Mouse (Mus musculus): Measurements from ENCODE around the gene Skiv2l. TPM values are rescaled to one million over a fixed set of nuclear protein-coding genes. Genes with fewer than 3 reads are reported as not detected.
A peak's percentile ranks its signal among the peaks of the same experiment; 100 is the strongest.

Skiv2l gene
- 10 to 100 TPM; 66.7 to 78.0 TPM for total RNA-seq (2021)

DNA sequence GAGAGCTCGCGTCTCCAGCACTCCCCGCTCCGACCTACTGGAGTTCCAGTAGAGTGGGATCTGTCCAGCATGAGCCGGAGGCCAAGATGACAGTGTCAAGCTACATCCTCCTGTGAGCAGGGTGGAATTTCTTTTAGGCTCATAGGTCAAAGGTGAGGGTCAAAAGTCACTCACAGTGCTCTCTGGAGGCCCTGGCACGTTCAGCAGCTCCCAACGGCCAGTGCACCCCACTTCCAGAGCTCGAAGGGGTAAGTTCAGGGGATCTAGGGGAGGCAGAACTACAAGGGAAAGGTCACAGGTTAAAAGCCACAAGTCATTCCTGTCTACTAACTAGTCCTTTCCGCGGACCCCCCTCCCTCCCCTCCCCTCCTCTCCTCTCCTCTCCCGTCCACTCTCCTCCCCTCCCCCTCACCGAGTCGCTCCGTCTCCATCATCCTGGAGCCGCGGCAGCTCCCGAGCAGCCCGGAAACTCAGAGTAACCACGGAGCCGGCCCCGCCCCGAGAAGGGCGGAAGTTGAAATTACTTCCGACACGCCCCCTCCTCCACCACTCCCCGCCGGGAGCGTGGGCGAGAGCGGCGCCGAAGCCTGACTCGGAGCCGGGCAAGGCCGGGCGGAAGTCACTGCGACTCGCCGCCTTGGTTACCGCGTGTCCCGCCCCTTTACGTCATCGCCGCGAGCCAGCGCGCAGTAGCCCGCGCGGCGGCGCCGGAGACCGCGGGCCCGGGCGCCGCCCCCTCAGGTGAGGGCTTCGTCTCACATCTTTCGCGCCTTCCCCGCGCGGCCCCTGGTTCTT, at the start of gene Skiv2l, which contains the start of gene Nelfe:
TSS of gene Skiv2l (minus strand) at position 489 of the 795 bp plus-strand sequence.
TSS of gene Nelfe (plus strand) at position 670 of the 795 bp plus-strand sequence.
- intact Hi-C loops (cut with DNase I) = no loop called here
- DNase-seq (ENCODE audit: extremely low spot score in 1 of 2, low spot score in 2 of 2) = peak; percentile 96 to 99

DNA sequence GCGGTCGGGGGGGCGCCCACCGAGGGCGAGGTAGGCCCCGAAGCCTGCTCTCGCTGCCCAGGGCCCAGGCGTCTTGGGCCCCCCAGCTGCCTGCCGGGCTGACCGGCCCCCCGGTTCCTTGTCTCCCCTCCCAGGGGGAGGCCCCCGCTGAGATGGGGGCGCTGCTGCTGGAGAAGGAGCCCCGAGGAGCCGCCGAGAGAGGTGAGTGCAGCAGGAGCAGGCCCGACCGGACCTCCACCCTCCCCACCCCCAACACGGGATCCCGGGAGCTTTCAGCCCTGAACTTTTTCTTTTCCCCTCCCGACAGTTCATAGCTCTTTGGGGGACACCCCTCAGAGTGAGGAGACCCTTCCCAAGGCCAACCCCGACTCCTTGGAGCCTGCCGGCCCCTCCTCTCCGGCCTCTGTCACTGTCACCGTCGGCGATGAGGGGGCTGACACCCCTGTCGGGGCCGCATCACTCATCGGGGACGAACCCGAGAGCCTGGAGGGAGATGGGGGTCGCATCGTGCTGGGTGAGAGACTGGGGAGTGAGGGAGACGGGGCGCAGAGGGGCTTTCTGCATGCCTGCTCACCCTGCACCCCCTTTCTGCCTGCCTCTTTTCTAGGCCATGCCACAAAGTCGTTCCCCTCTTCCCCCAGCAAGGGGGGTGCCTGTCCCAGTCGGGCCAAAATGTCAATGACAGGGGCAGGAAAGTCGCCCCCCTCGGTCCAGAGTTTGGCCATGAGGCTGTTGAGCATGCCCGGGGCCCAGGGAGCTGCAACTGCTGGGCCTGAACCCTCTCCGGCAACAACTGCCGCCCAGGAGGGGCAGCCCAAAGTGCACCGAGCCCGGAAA, 49.3 kb upstream of the Skiv2l start:
- intact Hi-C loops (cut with DNase I) = no loop called here
- DNase-seq (ENCODE audit: extremely low spot score in 1 of 2, low spot score in 2 of 2) = peak in 1 of 2 experiments; percentile 67

DNA sequence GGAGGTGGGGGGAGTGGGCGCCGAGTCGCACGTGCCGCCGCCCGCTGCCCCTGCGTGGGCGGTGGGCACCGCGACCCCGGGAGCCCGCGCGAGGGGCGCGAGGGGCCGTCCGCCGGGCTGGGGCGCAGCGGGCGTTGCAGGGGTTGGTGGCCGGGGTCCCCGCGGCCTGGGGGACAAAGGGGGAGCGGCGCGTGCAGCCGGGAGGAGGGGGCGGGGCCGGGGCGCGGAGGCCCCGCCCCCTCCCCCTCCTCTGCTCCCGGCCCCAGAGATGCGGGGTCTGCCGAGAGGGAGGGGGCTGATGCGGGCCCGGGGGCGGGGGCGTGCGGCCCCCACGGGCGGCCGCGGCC, 48.7 kb upstream of the Skiv2l start:
- intact Hi-C loops (cut with DNase I) = no loop called here
- no peak for DNase-seq (ENCODE audit: extremely low spot score in 1 of 2, low spot score in 2 of 2)

DNA sequence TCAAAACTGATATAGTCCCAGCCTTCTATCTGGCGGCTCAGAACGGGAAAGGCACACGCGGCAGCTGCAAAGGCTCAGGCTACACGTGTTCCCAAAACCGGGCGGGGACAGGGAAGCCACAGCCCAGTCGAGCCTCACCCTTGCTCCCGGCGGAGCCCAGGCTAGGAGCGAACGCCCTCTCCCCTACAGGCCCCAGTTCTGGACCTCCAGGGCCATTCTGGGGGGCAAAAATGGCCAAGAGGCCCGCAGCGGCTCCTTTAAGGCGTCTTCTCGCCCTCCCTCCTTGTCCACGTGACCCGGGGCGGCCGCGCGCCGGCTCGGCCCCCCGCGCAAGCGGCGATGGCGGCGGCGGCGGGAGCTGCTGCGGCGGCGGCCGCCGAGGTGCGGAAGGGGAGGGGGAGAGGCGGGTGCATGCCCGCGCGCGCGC, 48.2 kb upstream of the Skiv2l start, which contains the start of the genes C2 and Ehmt2:
TSS of gene C2 (minus strand) at position 106 of the 427 bp plus-strand sequence.
TSS of gene Ehmt2 (plus strand) at position 310 of the 427 bp plus-strand sequence.
- intact Hi-C loops (cut with DNase I) = no loop called here
- DNase-seq (ENCODE audit: extremely low spot score in 1 of 2, low spot score in 2 of 2) = peak; percentile 65 to 89

DNA sequence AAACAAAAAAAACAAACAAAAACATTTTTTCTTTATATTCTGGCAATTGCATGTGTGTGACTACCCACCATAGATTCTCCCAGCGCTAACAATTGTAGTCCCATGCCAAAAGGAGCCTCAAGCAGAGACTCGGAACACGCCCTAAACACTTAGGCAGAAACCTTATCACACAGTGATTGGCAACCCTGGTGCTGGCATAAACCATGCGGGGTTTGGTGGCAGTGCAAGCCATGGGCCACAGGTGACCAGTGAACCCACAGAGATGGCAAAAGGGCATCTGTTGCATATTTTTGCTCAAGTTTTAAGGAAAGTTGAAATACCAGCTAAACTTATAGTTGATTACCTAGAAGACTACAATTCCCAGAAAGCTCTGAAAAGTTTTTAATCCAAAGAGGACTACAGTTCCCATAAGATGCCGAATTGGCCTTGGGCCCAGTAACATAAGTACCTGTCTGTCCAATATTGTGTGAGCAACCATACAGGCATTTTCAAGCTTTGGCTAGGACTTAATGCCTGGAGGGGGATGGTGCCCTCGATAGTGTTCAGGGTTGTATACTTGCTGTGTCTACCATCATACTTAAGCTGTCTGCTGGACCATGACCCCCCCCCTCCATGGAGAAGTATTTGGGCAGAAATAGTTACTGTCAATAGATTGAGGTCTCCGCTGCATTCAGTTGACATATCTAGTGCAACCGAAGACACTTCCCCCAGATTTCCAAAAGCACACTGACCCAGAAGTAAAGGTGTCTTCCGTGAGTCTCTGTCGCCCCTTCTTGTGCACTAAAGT, 47.6 kb upstream of the Skiv2l start:
- DNase-seq (ENCODE audit: extremely low spot score in 1 of 2, low spot score in 2 of 2) = no peak
- intact Hi-C loops (cut with DNase I) = no loop called here

DNA sequence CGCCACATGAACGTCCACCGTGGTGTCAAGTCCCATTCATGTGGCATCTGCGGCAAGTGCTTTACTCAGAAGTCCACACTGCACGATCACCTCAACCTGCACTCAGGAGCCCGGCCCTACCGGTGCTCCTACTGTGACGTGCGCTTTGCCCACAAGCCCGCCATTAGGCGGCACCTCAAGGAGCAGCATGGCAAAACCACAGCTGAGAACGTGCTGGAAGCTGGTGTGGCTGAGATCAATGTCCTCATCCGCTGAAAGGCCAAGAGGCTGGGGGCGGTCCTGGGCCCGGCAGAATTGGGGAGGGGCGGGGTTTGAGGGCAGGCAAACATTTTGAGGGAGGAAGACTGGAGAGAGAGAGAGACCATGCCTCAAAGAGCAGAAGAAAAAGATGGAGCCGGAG, 46.4 kb upstream of the Skiv2l start:
- intact Hi-C loops (cut with DNase I) = no loop called here

DNA sequence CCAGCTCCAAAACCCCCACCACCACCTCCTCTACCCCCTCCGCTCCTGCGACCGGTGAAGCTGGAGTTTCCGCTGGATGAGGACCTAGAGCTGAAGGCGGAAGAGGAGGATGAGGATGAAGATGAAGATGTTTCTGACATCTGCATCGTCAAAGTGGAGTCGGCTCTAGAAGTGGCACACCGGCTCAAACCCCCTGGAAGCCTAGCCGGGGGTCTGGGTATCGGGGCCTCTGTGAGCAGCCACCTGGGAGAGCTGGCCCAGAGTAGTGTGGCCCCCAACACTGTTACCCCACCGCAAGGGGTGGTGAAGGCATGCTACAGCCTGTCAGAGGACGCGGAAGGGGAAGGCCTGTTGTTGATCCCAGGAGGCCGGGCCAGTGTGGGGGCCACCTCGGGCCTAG, 45.7 kb upstream of the Skiv2l start:
- DNase-seq (ENCODE audit: extremely low spot score in 1 of 2, low spot score in 2 of 2) = peak in 1 of 2 experiments; percentile 45
- intact Hi-C loops (cut with DNase I) = no loop called here

More for the DNA sequence above, 46.4 kb upstream of the Skiv2l start:
- no peak for DNase-seq (ENCODE audit: extremely low spot score in 1 of 2, low spot score in 2 of 2)

DNA sequence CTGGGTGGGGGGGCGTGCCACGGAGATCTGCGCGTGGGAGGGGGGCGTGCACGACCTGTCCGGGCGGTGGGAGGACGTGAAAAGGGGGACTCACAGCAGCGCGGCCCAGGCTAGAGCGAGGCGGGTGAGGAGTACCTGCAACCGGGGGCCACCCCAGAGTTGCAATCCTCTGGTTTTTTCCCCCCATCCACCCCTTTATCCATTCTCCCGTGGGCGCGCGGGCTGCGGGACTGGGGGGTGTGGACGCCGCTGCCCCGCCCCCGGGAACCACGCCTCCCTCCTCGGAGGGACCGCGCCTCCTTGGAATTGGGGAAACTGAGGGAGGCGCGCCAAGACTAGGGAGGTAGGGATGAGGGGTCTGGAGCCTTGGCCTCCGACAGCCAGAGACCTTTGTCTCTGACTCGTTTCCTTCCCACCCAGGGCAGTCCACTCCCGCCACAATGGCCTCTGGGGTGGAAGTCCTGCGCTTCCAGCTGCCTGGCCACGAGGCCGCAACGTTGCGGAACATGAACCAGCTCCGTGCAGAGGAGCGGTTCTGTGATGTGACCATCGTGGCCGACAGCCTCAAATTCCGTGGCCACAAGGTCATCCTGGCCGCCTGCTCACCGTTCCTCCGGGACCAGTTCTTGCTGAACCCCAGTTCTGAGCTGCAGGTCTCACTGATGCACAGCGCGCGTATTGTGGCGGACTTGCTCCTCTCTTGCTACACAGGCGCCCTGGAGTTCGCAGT, 45.0 kb upstream of the Skiv2l start:
- intact Hi-C loops (cut with DNase I) = loop anchor here (5.0 kb wide), 1 partner anchor 38 kb away; no protein-coding TSS in a partner anchor
- peak in 1 of 2 experiments; percentile 81 for DNase-seq (ENCODE audit: extremely low spot score in 1 of 2, low spot score in 2 of 2)

DNA sequence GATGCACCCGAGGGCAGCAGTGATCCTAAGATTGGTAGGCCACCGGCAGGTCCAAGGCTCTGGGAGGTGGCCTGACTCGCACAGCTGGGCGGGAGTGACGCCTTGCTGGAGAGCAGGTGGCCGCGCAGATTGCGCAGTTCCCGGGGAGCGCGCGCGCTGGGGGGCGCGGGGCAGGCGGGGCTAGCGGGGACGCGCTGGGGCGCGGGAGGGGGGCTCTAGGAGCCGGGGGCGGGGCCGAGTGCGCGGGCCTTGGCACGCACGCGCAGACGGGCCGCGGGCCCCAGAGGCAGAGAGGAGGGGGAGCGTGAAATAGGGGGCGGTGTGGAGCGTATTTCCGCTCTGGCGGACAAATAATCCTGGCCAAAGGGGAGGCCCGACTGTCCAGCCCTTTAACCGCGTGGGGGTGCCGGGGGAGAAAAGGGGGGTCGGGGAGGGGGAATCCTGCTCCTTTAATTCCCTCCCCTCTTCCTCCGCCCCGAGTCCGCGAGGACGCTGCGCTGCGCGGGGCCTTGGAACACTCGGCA, 44.1 kb upstream of the Skiv2l start:
- intact Hi-C loops (cut with DNase I) = loop anchor here (5.0 kb wide), 1 partner anchor 37 kb away; no protein-coding TSS in a partner anchor

DNA sequence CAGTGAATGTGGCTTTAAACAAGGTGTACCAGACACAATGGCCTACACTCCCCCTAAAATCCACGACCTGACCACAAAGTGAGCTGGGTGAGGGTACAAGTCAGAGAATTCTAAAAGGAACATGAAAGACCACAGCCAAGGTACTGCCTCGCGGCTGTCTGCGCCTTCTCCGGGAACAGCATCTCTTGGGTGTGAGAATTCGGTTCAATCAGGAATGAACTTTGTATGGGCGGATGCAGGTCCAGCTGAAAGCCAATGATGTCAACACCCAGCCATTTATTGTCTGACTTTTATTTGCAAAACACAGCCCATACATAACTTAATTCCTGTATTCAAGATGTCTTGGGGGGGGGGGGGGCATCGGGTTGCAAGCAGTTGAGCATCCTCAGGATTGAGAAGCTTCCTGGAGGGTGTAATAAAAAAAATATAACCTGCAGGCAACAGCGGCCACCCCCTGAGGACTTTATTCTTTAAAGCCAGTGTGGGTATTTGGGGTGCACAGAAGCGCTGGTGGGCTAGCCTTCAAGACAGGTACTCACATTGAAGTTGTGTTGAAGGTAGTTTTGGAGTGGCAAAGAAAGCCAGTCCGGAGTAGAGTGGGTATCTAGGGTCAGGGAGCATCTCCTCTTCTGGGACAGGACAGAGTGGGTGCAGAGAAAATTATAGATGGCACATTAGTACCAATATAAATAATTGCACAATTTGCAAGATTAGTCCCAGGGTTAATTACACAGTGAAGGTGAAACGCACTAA, 43.2 kb upstream of the Skiv2l start:
- intact Hi-C loops (cut with DNase I) = loop anchor here (5.0 kb wide), 1 partner anchor 36 kb away; no protein-coding TSS in a partner anchor
- DNase-seq (ENCODE audit: extremely low spot score in 1 of 2, low spot score in 2 of 2) = no peak

More for the DNA sequence above, 44.1 kb upstream of the Skiv2l start:
- DNase-seq (ENCODE audit: extremely low spot score in 1 of 2, low spot score in 2 of 2) = peak; percentile 91 to 96

DNA sequence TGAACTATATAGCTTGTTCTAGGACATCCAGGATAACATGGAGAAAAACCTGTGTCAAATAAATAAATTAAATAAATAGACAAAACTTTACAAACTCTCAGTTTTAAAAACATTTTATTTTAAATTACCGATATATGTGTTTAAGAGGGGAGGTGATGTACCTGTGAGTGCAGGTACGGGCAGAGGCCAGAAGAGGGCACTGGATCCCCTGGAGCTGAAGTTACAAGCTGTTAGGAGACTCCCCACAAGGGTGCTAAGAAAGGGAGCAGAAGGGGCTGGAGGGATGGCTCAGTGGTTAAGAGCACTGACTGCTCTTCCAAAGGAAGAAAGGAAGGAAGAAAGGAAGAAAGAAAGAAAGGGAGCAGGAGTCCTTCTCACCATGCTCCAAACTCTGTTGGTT, 41.4 kb upstream of the Skiv2l start:
- DNase-seq (ENCODE audit: extremely low spot score in 1 of 2, low spot score in 2 of 2) = no peak
- intact Hi-C loops (cut with DNase I) = loop anchor here (5.0 kb wide), 1 partner anchor 34 kb away; no protein-coding TSS in a partner anchor

DNA sequence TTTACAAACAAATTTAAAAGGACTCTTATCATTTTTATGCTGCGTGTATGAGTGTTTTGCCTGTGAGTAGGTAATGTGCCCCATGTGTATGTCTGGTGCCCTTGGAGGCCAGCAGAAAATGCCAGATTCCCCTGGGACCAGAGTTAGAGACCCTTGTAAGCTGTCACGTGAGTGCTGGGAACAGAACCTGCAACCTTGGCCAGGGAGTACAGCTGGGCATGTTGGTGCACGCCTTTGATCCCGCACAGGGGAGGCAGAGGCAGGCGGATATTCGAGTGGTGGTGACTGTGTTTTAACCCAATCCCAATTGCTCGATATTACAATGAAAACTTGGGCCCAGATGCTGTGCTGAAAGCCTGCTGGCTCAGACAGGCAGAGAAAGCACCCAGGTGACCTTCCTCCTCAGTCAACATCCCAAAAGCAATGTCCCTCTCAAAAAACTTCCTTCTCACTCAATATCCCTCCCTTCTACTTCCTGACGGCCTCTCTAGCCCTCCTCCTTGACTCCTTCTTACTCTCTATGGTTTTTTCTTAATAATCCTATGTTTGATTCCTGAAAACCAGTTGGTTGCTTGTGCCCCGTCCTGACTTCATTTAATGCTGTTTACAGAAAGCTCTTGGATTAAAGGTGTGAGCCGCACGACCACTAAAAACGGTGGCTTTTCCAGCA, 40.2 kb upstream of the Skiv2l start:
- intact Hi-C loops (cut with DNase I) = loop anchor here (5.0 kb wide), 1 partner anchor 33 kb away; no protein-coding TSS in a partner anchor
- DNase-seq (ENCODE audit: extremely low spot score in 1 of 2, low spot score in 2 of 2) = no peak

DNA sequence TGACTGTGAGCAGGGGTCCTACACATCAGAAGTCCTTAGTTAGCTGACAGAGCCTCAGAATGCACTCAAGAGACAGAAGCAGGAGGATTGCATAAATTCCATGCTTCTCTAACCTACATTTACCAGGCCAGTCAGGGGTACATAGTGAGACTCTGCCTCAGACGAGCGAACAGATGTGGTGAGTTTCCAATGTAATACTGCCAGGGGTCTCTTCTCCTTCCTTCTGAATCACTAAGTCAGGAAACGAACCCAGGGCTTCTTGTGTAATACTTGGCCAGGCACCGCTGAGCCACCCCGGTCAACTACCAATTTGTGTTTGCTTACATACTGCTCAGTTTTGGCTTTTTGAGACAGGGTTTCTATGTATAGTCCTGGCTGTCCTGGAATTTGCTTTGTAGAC, 37.9 kb upstream of the Skiv2l start:
- no peak for DNase-seq (ENCODE audit: extremely low spot score in 1 of 2, low spot score in 2 of 2)
- intact Hi-C loops (cut with DNase I) = no loop called here

DNA sequence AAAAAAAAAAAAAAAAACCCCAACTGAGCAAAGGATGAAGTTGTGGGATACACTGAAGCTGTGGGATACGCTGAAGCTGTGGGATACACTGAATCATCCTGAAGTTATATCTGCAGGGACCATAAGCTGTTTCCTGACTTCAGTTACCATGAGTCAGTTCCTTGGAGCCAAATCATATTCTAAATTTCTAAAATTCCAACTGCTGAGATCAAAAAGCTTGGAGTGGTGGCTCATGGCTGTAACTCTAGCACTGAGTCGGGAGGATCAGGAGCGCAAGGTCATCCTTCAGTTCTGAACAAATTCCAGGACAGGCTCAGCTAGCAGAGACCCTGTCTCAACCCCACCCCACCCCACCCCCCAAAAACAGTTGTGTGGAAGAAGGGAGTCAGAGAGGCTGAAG, 35.6 kb upstream of the Skiv2l start:
- intact Hi-C loops (cut with DNase I) = no loop called here
- no peak for DNase-seq (ENCODE audit: extremely low spot score in 1 of 2, low spot score in 2 of 2)

DNA sequence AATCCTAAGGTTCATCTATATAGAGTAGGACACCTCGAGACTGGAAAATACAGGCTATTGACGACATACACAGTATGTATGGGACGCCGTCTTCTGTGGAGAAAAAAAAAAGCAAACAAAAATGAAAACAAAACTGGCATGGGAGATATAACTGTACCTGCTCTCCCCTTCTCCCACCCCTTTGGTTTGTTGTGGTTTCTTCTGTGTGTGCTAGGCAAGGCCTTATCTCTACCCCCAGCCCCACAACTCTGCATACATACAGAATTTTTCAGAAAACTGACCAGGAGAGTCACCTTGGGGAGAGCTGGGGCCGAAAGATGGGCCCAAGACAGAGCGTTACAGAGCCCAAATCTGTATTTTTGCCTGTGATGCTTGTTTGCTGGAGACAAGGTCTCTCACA, 34.7 kb upstream of the Skiv2l start:
- no peak for DNase-seq (ENCODE audit: extremely low spot score in 1 of 2, low spot score in 2 of 2)
- intact Hi-C loops (cut with DNase I) = no loop called here

DNA sequence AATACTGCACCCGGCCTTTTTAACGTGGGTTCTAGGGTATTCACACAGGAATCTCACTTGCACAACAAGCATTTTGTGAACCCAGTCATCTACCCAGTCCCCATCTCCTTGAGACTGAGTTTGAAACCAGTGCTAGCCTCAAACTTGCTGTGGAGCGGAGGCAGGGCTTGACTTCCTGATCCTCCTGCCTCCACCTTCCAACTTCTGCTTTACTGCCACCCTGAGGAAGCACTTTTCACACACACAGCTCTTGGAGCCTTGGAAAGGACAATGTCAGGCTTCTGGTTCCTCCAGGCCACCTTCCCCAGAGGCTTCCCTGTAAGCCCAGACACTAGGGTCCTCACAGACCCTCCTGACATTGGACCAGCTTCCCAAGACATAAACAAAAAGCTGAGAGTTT, 33.3 kb upstream of the Skiv2l start:
- DNase-seq (ENCODE audit: extremely low spot score in 1 of 2, low spot score in 2 of 2) = no peak
- intact Hi-C loops (cut with DNase I) = no loop called here

All from left cerebral cortex, postnatal 10 days (tissue).